Mouse (Mus musculus) B cell, adult 62 days (primary cell): ENCODE results near the gene Mrgpre. TPM values are rescaled to one million over a fixed set of nuclear protein-coding genes. Genes with fewer than 3 reads are reported as not detected.

Source experiments
- total RNA-seq: library from RNA; stranded (reverse); gene quantifications from 4 replicates; pipeline ENCODE4 v1.2.4, GENCODE M21; 2023

The Mrgpre gene
- total RNA-seq = 10.7 to 13.3 TPM (median 11.6 TPM) in 4 replicates

DNA sequence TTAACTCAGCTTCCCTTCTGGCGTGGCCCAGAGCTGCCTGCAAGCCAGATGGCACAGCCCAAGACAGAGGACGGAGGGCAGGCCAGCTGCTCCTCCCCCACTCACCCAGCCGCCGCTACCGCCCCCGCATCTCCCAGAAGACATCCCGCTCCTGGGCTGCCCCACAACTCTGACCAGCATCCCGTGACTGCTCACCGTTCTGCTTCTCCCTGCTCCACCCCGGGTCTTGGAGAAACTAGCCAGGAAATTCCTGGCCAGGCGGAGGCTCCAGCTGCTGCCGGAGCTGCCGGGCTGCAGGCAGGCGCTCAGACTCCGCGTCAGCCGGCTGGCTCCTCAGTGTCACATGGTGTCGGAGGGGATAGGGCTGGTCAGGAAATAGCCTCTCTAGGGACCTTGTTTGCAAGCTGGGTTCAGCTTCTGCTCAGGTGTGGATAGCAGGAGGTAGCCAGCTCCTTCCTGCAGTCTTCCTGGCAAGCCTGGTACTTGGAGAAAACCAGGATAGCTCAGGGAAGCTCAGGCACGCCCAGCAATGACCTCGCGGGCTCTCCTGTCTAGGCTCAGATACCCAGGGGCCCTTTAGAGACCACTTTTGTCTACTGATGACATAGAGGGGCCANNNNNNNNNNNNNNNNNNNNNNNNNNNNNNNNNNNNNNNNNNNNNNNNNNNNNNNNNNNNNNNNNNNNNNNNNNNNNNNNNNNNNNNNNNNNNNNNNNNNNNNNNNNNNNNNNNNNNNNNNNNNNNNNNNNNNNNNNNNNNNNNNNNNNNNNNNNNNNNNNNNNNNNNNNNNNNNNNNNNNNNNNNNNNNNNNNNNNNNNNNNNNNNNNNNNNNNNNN is at the start of gene Mrgpre:
TSS of gene Mrgpre (minus strand) at position 505 of the 834 bp plus-strand sequence.

DNA sequence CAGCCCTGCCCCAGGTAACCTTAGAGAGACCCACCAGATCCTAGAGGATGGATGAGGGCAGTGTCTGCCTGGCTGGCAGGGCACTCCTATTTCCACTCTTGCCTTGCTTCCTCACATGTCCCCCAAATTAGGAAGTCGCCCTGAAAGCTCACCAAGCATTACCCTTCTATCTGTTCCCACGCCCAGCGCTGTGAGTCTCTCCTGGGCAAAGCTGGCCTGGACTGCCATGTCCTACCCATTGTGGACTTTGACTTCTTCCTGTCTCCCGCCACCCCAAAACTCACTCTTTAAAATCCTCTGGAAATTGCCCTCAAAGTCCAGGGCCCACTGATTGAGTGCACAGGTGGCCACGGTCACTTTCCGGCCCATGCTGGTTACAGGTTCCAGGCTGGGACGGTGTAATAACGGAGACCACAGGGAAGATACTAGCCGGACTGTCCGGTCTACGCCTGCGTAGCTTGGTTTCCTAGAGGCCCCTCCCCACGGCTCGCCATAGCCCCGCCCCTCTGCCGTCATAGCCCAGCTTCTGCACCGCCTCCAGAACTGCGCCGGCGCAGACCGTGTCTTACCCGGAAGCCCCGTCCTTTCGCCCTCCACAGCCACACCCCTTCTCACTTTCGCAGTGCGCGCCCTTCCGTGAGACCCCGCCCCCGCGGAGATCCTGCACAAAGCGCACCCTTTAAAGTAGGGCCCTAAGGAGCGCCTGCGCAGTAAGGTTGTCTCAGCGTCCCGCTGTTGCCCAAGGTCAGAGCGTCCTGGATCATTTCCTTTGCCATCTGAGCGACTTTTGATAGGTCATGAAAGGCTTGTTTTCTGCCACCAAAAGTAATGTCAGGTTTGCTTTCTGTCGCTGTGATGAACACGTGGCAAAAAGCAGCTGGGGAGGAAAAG is 38.3 kb upstream of the Mrgpre start, which contains the start of the genes Nadsyn1 and Dhcr7:
TSS of gene Nadsyn1 (minus strand) at position 475 of the 891 bp plus-strand sequence.
TSS of gene Dhcr7 (plus strand) at position 771 of the 891 bp plus-strand sequence.

DNA sequence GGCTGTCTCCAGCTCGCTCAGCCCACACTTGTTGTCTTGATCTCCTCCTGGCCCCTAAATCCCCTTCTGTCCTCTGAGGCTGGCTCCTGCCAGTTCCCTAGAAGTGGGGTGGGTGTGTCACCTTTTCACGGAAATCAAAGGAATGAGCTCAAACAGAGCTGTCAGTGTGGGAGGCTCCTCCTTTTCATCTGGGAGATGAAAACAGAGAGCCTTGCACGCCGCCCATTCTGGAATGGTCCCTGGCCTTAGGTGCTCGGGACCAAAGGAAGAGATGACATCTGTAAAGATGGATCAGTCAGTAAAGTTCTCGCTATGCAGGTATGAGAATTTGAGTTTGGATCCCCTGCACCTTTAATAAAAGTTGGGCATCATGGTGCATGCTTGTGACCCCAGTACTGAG is 17.4 kb downstream of the Mrgpre start, which contains the start of gene Mrgprg:
TSS of gene Mrgprg (minus strand) at position 101 of the 400 bp plus-strand sequence.

DNA sequence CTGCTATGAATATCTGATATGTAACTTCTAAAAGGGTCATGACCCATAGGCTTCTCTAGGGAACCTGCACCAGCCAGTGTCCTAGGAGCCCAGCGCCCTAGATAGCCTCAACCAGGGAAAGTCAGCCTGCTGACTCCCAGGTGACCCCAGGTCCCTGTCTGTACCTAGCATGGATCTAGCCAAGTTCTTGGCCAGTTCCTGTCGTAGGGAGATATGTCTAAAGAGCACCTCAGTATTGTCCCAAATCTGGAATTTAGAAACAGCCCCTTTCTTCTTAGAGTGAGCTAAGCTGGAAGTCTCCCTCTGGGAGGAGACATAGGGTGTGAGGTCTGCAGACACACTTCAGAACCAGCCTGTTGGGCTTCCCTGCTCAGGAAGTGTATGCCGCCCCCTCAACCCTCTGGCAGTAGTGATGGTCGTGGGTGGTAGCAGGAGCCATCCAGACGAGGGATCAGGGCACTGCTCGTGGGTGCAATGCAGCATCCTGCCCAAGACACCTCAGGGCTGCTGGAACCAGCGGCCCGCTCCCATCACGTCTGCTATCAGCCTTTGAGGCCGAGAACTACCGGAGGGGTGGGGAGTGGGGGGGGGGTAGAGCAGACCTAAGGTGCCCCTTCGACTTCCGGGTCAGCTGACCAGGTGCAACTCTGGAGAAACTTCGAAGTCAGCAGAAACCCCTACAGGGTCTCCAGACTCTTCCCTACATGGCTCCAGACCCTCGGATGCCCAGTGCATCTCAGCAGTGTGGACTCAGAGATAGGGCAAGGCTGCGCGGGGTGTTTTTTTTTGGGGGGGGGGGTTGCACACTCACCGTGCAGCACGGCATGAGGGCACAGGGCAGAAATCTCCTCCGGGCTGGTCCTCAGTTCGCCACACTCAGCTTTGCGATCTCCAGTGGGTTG is 27.9 kb downstream of the Mrgpre start, which contains the start of gene Osbpl5:
TSS of gene Osbpl5 (minus strand) at position 861 of the 902 bp plus-strand sequence.

Other genes starting within 250 kb of the Mrgpre start
- gene Nap1l4, start 235.4 kb downstream of the Mrgpre start, total RNA-seq = 142 to 164 TPM (median 150 TPM) in 4 replicates
- gene Cars, start 184.4 kb downstream of the Mrgpre start, total RNA-seq = 56.7 to 59.4 TPM (median 57.8 TPM) in 4 replicates
- gene Tnfrsf26, start 155.8 kb downstream of the Mrgpre start, total RNA-seq = 6.8 to 8.3 TPM (median 7.0 TPM) in 4 replicates
- gene Tnfrsf22, start 134.8 kb downstream of the Mrgpre start, total RNA-seq = 4.8 to 5.8 TPM (median 5.1 TPM) in 4 replicates
- 0.82 to 1.6 TPM (median 1.1 TPM) in 4 replicates for gene Tnfrsf23, start 98.6 kb downstream of the Mrgpre start, total RNA-seq
- gene Osbpl5, start 27.5 kb downstream of the Mrgpre start, total RNA-seq = 35.8 to 43.2 TPM (median 39.0 TPM) in 4 replicates
- not detected in 4 replicates for gene Mrgprg, start 17.5 kb downstream of the Mrgpre start, total RNA-seq
- gene Nadsyn1, start 38.3 kb upstream of the Mrgpre start, total RNA-seq = 17.8 to 21.0 TPM (median 19.2 TPM) in 4 replicates
- gene Dhcr7, start 38.6 kb upstream of the Mrgpre start, total RNA-seq = 14.4 to 19.9 TPM (median 16.5 TPM) in 4 replicates
- not detected in 4 replicates for gene Gm498, start 82.3 kb upstream of the Mrgpre start, total RNA-seq
- gene Shank2, start 217.4 kb upstream of the Mrgpre start, total RNA-seq = 0.75 to 1.6 TPM (median 0.90 TPM) in 4 replicates